Mouse (Mus musculus) frontal cortex, postnatal 10 days (tissue): ENCODE data around the gene Slc47a1.
"Not testable (repeated sequence)": the region's sequence is repeated elsewhere in the genome, so short reads cannot be mapped to it uniquely, and the experiment has no call there.

Experiments
- DNase-seq, 2 experiments: peaks; one replicate each; pipeline ENCODE4 v3.0.0; 2022; ENCODE audit warnings: low spot score in 2 of 2, mixed read lengths in 1 of 2

Slc47a1 gene

DNA sequence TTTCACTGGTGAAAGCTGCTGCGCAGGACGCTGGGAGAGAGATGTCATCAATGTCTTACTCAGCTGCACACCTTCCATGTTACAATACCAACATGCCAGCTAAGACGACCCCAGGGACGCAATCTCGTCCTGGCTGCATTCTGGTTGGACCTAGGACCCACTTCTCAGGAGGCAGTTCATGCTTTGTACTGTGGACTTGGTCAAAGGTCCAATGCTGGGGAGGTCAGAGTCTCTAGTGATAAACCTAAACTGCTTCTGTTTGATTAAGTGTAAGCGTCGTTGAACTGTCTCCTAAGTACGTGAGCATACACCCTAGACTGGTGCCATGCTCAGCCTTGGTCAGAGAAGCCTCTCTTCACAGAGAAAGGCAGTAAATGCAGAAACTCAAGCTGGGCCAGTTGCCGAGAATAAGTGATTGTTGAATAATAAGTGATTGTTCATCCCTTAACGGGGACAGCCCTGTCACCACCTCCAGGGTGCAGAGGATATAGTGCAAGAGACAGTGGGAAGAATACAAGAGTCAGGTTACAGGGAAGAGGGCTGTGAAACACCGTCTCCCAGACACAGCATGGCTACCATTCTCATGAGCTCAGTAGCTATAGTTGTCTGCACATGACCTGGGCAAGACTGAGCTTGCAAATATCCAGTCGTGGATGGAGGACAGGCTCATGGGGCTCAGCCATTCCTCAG, 58.8 kb downstream of the Slc47a1 start:
- DNase-seq: no peak

DNA sequence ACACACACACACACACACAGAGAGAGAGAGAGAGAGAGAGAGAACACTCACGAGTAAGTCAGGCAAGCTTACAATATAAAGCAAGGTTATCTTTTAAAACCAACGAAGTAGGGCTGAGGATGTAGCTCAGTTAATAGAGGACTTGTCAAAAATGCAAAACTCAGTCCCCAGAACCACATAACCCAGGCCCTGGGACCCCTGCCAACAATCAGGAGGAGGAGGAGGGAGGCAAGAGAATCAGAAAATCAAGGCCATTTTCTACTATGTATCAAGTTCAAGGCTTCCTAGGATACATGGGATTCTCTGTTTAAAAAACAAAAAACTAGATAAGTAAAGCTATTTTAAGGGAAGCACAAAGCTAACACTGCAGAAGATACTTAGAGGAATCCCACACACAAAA, 61.3 kb downstream of the Slc47a1 start:
- DNase-seq: no peak

GRCm38 (mm10) chr11:61310321-61310720, 67.8 kb downstream of the Slc47a1 start:
- no peak for DNase-seq

DNA sequence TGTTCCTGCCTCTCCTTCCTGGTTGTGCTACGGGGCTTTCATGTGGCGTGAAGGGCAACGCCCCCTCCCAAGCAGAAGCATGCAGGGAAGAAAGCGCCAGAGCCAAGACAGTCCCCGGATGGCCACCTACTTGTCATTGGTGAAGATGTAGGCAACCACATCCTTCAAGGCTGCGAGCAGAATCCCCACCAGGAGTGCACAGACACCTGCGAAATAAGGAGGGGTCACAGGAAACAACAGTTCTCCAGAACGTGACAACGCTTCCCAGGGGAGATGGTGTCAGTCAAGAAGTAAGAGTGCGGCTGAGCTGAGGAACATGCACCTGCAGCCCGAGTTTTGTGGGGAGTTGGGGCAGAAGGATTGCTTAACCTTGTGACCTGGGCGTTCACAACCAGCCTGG, 68.3 kb downstream of the Slc47a1 start:
- no peak for DNase-seq

- DNase-seq: no peak
Measured at GRCm38 (mm10) chr11:61307795-61308194, 70.3 kb downstream of the Slc47a1 start.

GRCm38 (mm10) chr11:61305377-61305776, 72.8 kb downstream of the Slc47a1 start:
- DNase-seq: no peak

DNA sequence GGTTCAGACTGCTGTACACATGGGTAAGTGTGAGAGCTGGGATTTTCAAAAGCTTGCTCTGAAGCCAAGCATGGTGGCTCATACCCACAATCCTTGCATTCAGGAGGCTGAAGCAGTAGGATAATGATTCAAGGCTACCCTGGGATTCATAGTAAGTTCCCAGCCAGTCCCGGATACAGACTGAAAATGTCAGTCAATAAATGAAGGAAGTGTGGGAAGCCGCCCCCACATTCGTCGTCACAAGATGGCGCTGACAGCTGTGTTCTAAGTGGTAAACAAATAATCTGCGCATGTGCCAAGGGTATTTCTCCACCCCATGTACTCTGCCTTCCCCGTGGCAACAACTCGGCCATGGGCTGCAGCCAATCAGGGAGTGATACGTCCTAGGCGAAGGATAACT, 73.6 kb downstream of the Slc47a1 start:
- DNase-seq: not testable (repeated sequence)

- DNase-seq: no peak
Measured at GRCm38 (mm10) chr11:61300716-61301392, 77.3 kb downstream of the Slc47a1 start.

- DNase-seq: no peak
Measured at GRCm38 (mm10) chr11:61300205-61300604, 77.9 kb downstream of the Slc47a1 start.

DNA sequence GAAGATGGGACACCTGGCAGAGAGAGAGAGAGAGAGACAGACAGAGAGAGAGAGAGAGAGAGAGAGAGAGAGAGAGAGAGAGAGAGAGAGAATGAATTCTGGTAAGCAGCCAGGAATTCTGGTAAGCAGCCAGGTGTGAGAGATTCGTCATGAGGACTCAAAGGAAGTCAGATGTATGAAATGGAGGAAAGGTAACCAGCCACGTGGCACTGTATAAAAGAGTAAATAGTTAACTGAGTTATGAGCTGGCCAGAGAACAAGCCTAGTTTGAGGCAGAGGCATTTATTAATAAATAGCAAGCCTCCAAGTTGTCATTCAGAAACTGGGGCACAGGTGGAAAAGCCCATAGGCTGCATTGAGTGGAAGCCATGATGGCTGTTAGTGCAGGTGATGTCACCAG, 80.2 kb downstream of the Slc47a1 start:
- DNase-seq: no peak

DNA sequence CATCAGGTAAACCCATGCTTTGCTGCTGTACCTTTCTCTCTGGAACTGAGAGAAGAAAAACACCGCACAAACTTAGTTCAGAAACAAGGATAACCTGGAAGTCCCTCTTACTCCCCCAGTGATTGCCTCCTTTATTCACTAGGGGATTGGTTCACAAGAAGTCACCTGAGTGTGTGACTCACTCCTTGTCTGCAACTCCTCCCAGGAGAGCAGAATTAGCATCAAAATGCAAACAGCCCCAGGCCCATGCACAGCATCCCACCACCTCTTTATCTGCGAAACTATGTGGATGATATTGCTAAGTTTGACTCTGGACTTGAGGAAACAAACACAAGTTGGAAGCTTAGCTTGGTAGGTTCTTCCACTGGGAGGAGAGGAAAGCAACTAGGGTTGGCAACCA, 80.8 kb downstream of the Slc47a1 start:
- no peak for DNase-seq

- DNase-seq: no peak
Measured at GRCm38 (mm10) chr11:61296556-61296955, 81.6 kb downstream of the Slc47a1 start.

DNA sequence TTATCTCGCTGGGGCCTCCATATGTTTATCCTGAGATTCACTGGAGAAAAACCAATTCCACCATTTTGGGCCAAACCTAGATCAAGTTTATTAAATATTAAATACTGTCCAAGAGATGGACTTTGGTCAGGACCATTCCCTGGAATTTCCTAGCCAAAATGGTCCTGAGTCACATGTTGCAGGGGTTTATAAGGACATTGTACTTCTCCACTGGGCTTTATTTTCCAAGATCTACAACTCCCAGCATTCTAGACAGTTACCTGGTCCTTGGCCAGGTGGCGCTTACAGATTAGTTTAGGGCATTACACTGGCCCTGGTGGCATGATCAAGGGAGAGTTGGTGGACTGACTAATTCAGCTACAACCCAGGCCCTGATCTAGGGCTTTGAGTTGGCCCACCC, 82.6 kb downstream of the Slc47a1 start:
- no peak for DNase-seq

DNA sequence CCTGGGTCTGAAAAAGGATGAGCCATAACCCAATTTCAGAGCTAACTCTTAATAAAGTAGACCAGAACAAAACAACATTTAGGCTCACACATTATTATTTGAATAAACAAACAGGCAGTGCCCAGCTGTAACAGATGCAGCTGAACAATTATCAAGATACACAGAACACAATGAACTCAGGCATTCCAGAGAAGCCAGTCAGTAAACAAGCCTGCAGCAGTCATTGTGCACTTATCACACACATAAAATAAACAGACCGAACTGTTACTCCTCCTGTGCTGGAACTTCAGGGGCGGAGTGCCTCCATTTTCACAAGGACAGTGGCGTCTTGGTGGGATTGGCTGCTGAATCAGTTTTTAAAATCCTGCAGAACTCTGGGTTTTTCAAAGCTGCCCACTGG, 83.7 kb downstream of the Slc47a1 start:
- no peak for DNase-seq
